Mouse (Mus musculus) midbrain, embryonic 14.5 days (tissue): ENCODE results near the gene Tmed4. TPM values are rescaled to one million over a fixed set of nuclear protein-coding genes. Genes with fewer than 3 reads are reported as not detected.

Experiments used
- ATAC-seq: fragments of 200-750 bp; cut with Nextera tagmentation; 2 replicates; pipeline ENCODE4 v1.8.0; 2017; ENCODE audit warnings: moderate number of reproducible peaks, moderate library complexity; ENCODE audit not compliant: low FRiP score, low TSS enrichment
- DNase-seq: peaks from one replicate; pipeline ENCODE4 v3.0.0-alpha.2; 2015
- H3K27ac ChIP-seq: fragments of 300-500 bp; sonication (generic); replicated peaks from 2 replicates; pipeline ENCODE4 v1.5.1; 2014; ENCODE audit warnings: mild to moderate bottlenecking, low read depth, low read length, moderate library complexity
- H3K27me3 ChIP-seq: fragments of 300-500 bp; sonication (generic); 2 replicates; pipeline ENCODE4 v1.6.1; 2014; ENCODE audit warnings: low read length, control low read depth, mixed read lengths; ENCODE audit not compliant: control insufficient read depth, insufficient read depth
- H3K36me3 ChIP-seq: fragments of 300-500 bp; sonication (generic); 2 replicates; pipeline ENCODE4 v1.6.1; 2014; ENCODE audit warnings: low read length, control low read depth; ENCODE audit not compliant: control insufficient read depth, insufficient read depth
- H3K4me1 ChIP-seq: fragments of 300-500 bp; sonication (generic); 2 replicates; pipeline ENCODE4 v1.6.1; 2014; ENCODE audit warnings: mild to moderate bottlenecking, antibody characterized with exemption, low read length, control low read depth; ENCODE audit not compliant: control insufficient read depth, insufficient read depth
- H3K4me2 ChIP-seq: fragments of 300-500 bp; sonication (generic); 2 replicates; pipeline ENCODE4 v1.6.1; 2014; ENCODE audit warnings: mild to moderate bottlenecking, low read length, moderate library complexity
- H3K4me3 ChIP-seq: fragments of 300-500 bp; sonication (generic); replicated peaks from 2 replicates; pipeline ENCODE4 v1.5.1; 2014; ENCODE audit warnings: low read depth, low read length
- H3K9ac ChIP-seq: fragments of 300-500 bp; sonication (generic); replicated peaks from 2 replicates; pipeline ENCODE4 v1.6.1; 2014; ENCODE audit warnings: mild to moderate bottlenecking, low read length, moderate library complexity
- H3K9me3 ChIP-seq: fragments of 300-500 bp; sonication (generic); 2 replicates; pipeline ENCODE4 v1.6.1; 2016; ENCODE audit warnings: low read length, control low read depth, mixed read lengths; ENCODE audit not compliant: control insufficient read depth
- WGBS: fragments of 180-500 bp; shearing (Covaris S2); extraction: QIAGEN DNeasy Blood & Tissue Kit; methylation state at CpG from one replicate; pipeline ENCODE4 v1.1.7; 2014; 5-methylcytosine and 5-hydroxymethylcytosine counted together
- polyA plus RNA-seq: library from polyadenylated mRNA; unstranded; fragments of >200 nt; fragmentation: Nextera tagmentation; extraction: Ambion mirVana; gene quantifications from 2 replicates; pipeline ENCODE4 v1.2.1, GENCODE M21; 2014

The Tmed4 gene
- 132 and 140 TPM in 2 replicates for polyA plus RNA-seq

- Histone ChIP-seq H3K4me3 (peak within 1 kb of the TSS; percentile 99), H3K27me3 (no peaks in the 10 kb centered on the region), H3K4me2 (peak within 1 kb of the TSS; percentile 93), H3K36me3 (peaks cover 29% of the 10 kb centered on the region), H3K27ac (peak within 1 kb of the TSS; percentile 91), H3K9ac (peak within 1 kb of the TSS; percentile 96), H3K9me3 (no peaks in the 10 kb centered on the region), H3K4me1 (peaks cover 17% of the 10 kb centered on the region)
- WGBS, result under 1% methylated on average over 39 of the region's 39 CpGs
- ATAC-seq (peak; percentile 96), DNase-seq (peak; percentile 99)
Observed at GRCm38 (mm10) chr11:6274387-6275093, at the start of gene Tmed4. Tmed4 (minus strand) TSS chr11:6274870.

GRCm38 (mm10) chr11:6323348-6323747, 48.7 kb upstream of the Tmed4 start:
- Histone ChIP-seq H3K9me3 (no peaks in the 10 kb centered on the region), H3K27ac (no peak overlapping the region), H3K4me2 (no peak overlapping the region), H3K4me1 (no peaks in the 10 kb centered on the region), H3K4me3 (no peak overlapping the region), H3K27me3 (no peaks in the 10 kb centered on the region), H3K9ac (no peak overlapping the region), H3K36me3 (peaks cover 18% of the 10 kb centered on the region)
- WGBS, result 98% methylated on average over 5 of the region's 5 CpGs
- DNase-seq (no peak), ATAC-seq (no peak)

GRCm38 (mm10) chr11:6322086-6322485, 47.4 kb upstream of the Tmed4 start:
- 92% methylated on average over 2 of the region's 2 CpGs for WGBS

GRCm38 (mm10) chr11:6319374-6319773, 44.7 kb upstream of the Tmed4 start:
- no peaks in the 10 kb centered on the region for H3K27me3 ChIP-seq
- no peak overlapping the region for H3K27ac ChIP-seq
- no peak overlapping the region for H3K9ac ChIP-seq
- no peak overlapping the region for H3K4me3 ChIP-seq
- H3K4me1 ChIP-seq, result no peaks in the 10 kb centered on the region
- H3K36me3 ChIP-seq, result peaks cover 44% of the 10 kb centered on the region
- 91% methylated on average over 2 of the region's 2 CpGs for WGBS
- H3K4me2 ChIP-seq, result no peak overlapping the region
- no peaks in the 10 kb centered on the region for H3K9me3 ChIP-seq
- DNase-seq (no peak), ATAC-seq (no peak)

More at GRCm38 (mm10) chr11:6322086-6322485, 47.4 kb upstream of the Tmed4 start:
- Histone ChIP-seq H3K4me2 (no peak overlapping the region), H3K27ac (no peak overlapping the region), H3K27me3 (no peaks in the 10 kb centered on the region), H3K4me1 (no peaks in the 10 kb centered on the region), H3K9me3 (no peaks in the 10 kb centered on the region), H3K36me3 (peaks cover 29% of the 10 kb centered on the region), H3K9ac (no peak overlapping the region), H3K4me3 (no peak overlapping the region)
- DNase-seq (no peak), ATAC-seq (no peak)

DNA sequence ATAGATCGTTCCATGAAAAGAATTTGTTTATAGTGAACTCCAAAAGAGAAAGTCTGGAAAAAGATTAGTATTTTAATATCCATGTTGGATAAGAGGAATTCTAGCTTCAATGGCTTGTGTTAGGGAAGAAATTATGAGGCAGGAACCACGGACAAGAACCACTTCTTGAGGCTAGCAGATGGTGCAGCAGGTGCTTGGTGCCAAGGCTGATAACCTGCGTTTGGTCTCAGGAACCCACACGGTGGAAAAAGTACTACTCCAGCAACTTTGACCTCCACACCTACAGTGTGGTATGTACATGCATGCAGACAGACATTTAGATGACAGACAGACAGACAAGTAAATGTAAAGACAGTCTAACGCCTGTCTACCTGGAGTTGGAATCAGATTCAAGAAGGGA, 43.9 kb upstream of the Tmed4 start:
- H3K4me1 ChIP-seq, result no peaks in the 10 kb centered on the region
- WGBS, result 94% methylated on average over 5 of the region's 5 CpGs
- peaks cover 51% of the 10 kb centered on the region for H3K36me3 ChIP-seq

DNA sequence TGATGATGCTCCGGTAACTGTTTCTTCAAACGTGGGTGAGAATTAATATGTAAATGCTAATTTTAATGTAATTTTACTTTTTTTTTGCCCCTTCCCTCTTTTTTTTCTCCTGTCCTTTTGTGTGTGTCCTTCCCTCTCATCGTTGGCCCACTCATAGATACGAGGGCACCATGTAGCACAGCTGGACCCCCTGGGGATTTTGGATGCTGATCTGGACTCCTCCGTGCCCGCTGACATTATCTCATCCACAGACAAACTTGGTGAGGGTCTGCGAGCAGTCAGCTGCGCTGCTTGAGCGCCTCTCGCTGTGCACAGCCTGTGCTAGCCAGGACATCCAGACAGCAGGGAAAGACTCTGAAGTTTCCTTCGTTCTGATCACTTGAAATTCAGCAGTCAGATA, 42.2 kb upstream of the Tmed4 start:
- H3K36me3 ChIP-seq, result peaks cover 51% of the 10 kb centered on the region
- no peak for DNase-seq
- 86% methylated on average over 11 of the region's 11 CpGs for WGBS

More for the DNA sequence above, 43.9 kb upstream of the Tmed4 start:
- no peak overlapping the region for H3K27ac ChIP-seq
- no peak overlapping the region for H3K4me3 ChIP-seq
- ATAC-seq (no peak), DNase-seq (no peak)
- H3K27me3 ChIP-seq, result no peaks in the 10 kb centered on the region
- H3K4me2 ChIP-seq, result no peak overlapping the region
- no peaks in the 10 kb centered on the region for H3K9me3 ChIP-seq
- H3K9ac ChIP-seq, result no peak overlapping the region

GRCm38 (mm10) chr11:6313874-6314406, 39.3 kb upstream of the Tmed4 start:
- DNase-seq (no peak), ATAC-seq (no peak)
- Histone ChIP-seq H3K27me3 (no peaks in the 10 kb centered on the region), H3K4me3 (no peak overlapping the region), H3K9me3 (no peaks in the 10 kb centered on the region), H3K4me2 (no peak overlapping the region), H3K36me3 (peaks cover 44% of the 10 kb centered on the region), H3K4me1 (no peaks in the 10 kb centered on the region), H3K9ac (no peak overlapping the region), H3K27ac (no peak overlapping the region)
- WGBS, result 91% methylated on average over 7 of the region's 7 CpGs

More for the DNA sequence above, 42.2 kb upstream of the Tmed4 start:
- H3K9me3 ChIP-seq, result no peaks in the 10 kb centered on the region
- no peak overlapping the region for H3K9ac ChIP-seq
- no peak for ATAC-seq
- no peak overlapping the region; the same call in 1 of the 2 replicates for H3K27ac ChIP-seq
- no peak overlapping the region for H3K4me2 ChIP-seq
- no peaks in the 10 kb centered on the region for H3K27me3 ChIP-seq
- H3K4me3 ChIP-seq, result no peak overlapping the region
- H3K4me1 ChIP-seq, result no peaks in the 10 kb centered on the region

DNA sequence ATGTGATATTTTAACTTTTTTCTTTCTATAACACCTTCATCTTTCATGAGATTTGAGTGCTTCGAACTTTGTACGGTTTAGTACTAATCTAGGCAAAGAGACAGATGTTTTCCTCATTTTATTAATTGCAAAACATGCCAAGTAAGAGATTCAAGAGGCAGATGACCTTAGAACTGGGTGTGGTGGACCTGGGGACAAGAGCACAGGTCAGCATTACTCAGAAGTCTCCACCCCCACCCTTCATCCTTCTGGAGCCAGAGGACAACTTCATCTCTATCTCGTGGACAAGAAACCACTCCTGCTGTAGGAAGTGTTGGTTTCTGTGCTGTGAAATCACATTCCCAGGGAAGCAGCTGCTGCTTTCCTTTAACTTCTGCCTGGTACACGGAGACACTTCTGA, 33.5 kb upstream of the Tmed4 start:
- WGBS, result 97% methylated on average over 4 of the region's 4 CpGs
- Histone ChIP-seq H3K27ac (no peak overlapping the region), H3K4me1 (no peaks in the 10 kb centered on the region), H3K9me3 (no peaks in the 10 kb centered on the region), H3K4me3 (no peak overlapping the region), H3K4me2 (no peak overlapping the region), H3K27me3 (no peaks in the 10 kb centered on the region), H3K9ac (no peak overlapping the region), H3K36me3 (peaks cover 18% of the 10 kb centered on the region)
- ATAC-seq (no peak), DNase-seq (no peak)

GRCm38 (mm10) chr11:6305943-6306430, 31.3 kb upstream of the Tmed4 start:
- H3K36me3 ChIP-seq, result peaks cover 24% of the 10 kb centered on the region
- no peak overlapping the region for H3K9ac ChIP-seq
- H3K9me3 ChIP-seq, result no peaks in the 10 kb centered on the region
- ATAC-seq, result no peak
- no peak overlapping the region for H3K4me2 ChIP-seq
- H3K4me1 ChIP-seq, result no peaks in the 10 kb centered on the region
- H3K27ac ChIP-seq, result no peak overlapping the region
- H3K4me3 ChIP-seq, result no peak overlapping the region
- no peaks in the 10 kb centered on the region for H3K27me3 ChIP-seq
- WGBS, result 100% methylated on average over 1 of the region's 1 CpGs
- no peak for DNase-seq
